Mouse (Mus musculus) inflammation-experienced regulatory T-cells, adult 6 months (primary cell): ENCODE results near the gene Mical3. TPM values are rescaled to one million over a fixed set of nuclear protein-coding genes. Genes with fewer than 3 reads are reported as not detected.

ENCODE experiments used
- ATAC-seq: one replicate; pipeline ENCODE4 v1.8.0; 2017
- polyA plus RNA-seq, 3 experiments: library from polyadenylated mRNA; unstranded; fragments of 100-300 nt; shearing (Covaris generic); gene quantifications; one replicate each; pipeline ENCODE4 v1.2.1; 2017

The Mical3 gene
- polyA plus RNA-seq, 3 experiments from 2014 or later: 2.8 to 13.9 (median 8.0) TPM

DNA sequence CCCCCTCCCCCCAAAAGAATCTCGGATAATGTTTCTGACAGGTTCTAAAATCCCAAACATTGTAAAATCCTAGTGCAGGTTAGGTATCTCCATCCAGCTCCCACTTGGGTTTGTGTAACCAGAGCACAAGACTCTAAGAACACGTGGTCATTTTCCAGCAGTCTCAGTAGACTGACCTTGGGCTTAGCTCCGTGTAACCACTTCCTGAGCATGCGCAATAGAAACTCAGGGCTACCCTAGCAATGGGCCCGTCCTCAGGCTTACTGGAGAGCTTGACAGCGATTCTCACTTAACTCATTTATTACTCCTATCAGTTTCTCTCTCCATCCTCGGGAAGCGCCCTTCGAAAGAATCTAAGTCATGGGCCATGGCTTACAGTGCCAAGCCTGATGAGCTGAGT is 236.3 kb downstream of the Mical3 start:
- no peak for ATAC-seq

DNA sequence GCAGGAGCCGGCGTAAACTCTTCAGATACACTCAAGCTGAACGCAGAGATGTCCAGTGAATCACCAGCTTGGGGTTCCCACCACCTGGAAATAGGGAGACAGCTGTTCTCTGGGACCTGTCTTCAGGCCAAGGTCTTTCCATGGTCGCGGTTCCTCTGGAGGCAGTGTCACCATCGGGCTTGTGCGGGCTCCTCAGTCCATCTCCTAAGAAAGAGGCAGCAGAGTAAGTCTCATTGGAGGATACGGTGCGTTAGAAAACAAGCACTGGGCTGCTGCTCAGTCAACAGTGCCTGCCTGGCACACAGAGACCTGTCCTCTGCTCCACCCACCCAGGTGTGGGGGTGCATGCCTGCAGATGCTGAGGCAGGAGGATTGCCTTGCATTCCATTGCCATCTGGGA is 236.7 kb downstream of the Mical3 start:
- no peak for ATAC-seq

DNA sequence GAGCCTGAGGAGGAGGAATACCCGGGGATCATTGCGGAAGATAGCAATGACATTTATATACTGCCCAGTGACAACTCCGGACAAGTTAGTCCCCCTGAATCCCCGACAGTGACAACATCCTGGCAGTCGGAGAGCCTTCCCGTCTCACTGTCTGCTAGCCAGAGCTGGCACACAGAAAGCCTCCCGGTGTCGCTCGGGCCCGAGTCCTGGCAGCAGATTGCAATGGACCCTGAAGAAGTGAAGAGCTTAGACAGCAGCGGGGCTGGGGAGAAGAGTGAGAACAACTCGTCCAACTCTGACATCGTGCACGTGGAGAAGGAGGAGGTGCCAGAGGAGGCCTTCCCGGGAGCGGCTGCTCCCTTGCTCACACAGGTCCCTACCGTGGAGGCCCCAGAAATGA is 244.1 kb downstream of the Mical3 start:
- no peak for ATAC-seq

DNA sequence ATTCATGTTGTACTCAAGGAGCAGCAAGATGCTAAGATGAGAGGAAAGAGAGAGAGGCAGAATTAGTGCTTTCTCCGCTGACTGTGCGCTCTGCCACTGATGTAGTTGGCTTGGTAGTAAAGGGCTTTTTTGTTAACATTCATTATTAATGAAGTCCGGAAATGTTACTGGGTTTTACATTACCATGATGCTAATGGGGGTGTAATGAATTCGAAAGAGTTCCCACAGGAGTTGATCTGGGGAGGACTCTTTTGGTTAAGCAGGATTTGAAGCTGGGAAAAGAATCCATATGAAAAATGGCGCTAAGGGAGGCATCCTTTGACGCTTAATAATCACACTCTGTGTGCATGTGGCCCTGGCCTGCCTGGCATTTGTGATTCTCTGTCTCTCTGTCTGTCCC is 246.4 kb downstream of the Mical3 start:
- ATAC-seq: no peak

Other genes with a start within 250 kb of the Mical3 start
- 10 to 100 TPM; 42.6 to 56.8 (median 45.7) TPM for gene Bid, start 214.1 kb downstream of the Mical3 start, polyA plus RNA-seq
- 1 to 10 TPM; 2.2 to 2.5 (median 2.4) TPM for gene Pex26, start 52.7 kb upstream of the Mical3 start, polyA plus RNA-seq
- gene Tuba8, start 79.7 kb upstream of the Mical3 start, polyA plus RNA-seq: under 1 TPM; 0.21 to 0.40 (median 0.32) TPM
- 10 to 100 TPM; 33.2 to 83.1 (median 69.4) TPM for gene Usp18, start 114.9 kb upstream of the Mical3 start, polyA plus RNA-seq
- 1 to 10 TPM in 1 of 3 experiments, under 1 TPM in 2; 0.50 to 1.8 (median 0.55) TPM for gene Slc6a13, start 169.2 kb upstream of the Mical3 start, polyA plus RNA-seq
- gene Slc6a12, start 212.1 kb upstream of the Mical3 start, polyA plus RNA-seq: not detected